Mouse (Mus musculus) olfactory bulb, adult 2 months (tissue): ENCODE results near the gene Ccnyl1. TPM values are rescaled to one million over a fixed set of nuclear protein-coding genes. Genes with fewer than 3 reads are reported as not detected.

Source experiments
- H3K27ac ChIP-seq: fragments of 200-500 bp; 2 replicates; pipeline ENCODE4 v1.5.1; 2012; ENCODE audit warnings: low read depth, low read length; ENCODE audit not compliant: insufficient read depth
- H3K4me1 ChIP-seq: fragments of 200-500 bp; 2 replicates; pipeline ENCODE4 v1.6.1; 2012; ENCODE audit warnings: low read length; ENCODE audit not compliant: control insufficient read depth, insufficient read depth
- H3K4me3 ChIP-seq: fragments of 200-500 bp; 2 replicates; pipeline ENCODE4 v1.5.1; 2012; ENCODE audit warnings: mild to moderate bottlenecking, low read depth, low read length, moderate library complexity; ENCODE audit not compliant: insufficient read depth
- CTCF ChIP-seq: fragments of 200-500 bp; IDR thresholded peaks from 2 replicates; pipeline ENCODE4 v1.5.1; 2012; ENCODE audit warnings: low read depth, mild to moderate bottlenecking, low read length, moderate library complexity; ENCODE audit not compliant: insufficient read depth
- POLR2A ChIP-seq: fragments of 200-500 bp; IDR thresholded peaks from 2 replicates; pipeline ENCODE4 v1.6.1; 2012; ENCODE audit warnings: mild to moderate bottlenecking, low read depth, low read length, moderate library complexity; ENCODE audit not compliant: insufficient read depth
- WGBS: fragments of 180-500 bp; shearing (Covaris S2); methylation state at CpG from one replicate; pipeline ENCODE4 v1.1.7; 2018; 5-methylcytosine and 5-hydroxymethylcytosine counted together
- polyA plus RNA-seq: library from polyadenylated mRNA; stranded (reverse); fragments of >200 nt; gene quantifications from 2 replicates; pipeline ENCODE4 v1.2.4, GENCODE M21; 2012; ENCODE audit warnings: low replicate concordance; ENCODE audit not compliant: missing spikeins, insufficient read depth, insufficient read length

The Ccnyl1 gene
- polyA plus RNA-seq, 1 experiment: not detected

DNA sequence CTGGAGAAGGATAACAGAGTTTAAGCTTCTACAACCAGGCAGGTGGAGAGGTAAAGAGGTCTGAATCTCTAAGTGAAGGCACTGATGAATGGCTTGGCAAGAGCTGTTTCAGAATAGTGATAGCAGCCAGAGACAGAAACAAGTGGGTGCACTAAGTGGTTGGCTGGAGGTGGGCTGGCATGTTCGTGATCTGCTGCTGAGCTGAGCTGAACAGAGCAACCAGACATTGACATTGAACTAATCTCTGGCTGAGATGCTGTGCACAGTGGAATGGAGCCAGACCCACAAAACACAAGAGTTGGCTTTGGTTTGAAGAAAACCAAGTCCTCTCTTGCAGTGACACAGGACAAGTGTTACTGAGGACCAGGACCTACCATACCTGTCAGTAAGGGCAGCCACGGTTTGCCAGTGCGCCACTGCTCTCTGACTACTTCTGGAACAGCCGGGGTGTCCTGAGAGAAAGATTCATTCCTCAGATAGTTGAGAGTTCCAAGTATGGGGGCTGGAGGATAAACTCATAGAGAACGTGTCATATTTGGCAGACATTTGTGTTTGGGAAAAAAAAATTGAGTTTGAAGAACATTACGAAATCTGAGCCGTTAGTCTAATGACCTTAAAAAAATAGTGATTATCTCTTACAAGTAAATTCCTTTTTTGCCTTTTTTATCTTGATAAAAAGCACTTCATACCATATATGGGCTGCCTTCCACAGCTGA lies 26.5 kb downstream of the Ccnyl1 start:
- whole genome bisulfite sequencing: 85% methylated on average over 7 of the region's 7 CpGs
- no peak for TF ChIP-seq POLR2A
- no peak for TF ChIP-seq CTCF
- H3K4me1 ChIP-seq: peaks cover 3% of the 10 kb centered on the region; the same call in 1 of the 2 replicates
- H3K4me3 ChIP-seq: no peak overlapping the region
- H3K27ac ChIP-seq: no peak overlapping the region

DNA sequence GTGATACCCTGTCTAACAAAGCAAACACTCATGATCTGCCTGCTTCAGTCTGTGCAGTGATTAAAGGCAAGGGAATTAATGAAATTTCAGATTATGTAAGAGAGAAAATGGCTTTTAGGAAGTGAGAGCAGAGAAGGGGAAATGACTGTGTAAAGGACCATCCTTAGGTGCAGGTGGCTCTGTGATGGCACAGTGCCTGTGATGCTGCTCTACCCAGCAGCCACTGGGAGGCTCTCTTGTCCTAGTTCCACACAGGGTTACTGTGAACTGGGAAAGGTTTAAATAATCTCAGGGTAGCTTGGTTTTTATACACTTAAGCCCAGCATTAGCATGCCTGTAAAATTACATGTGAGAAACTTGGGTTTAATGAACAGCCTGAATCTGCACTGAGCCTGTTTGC lies 27.2 kb downstream of the Ccnyl1 start:
- H3K27ac ChIP-seq: no peak overlapping the region
- no peak for TF ChIP-seq POLR2A
- H3K4me1 ChIP-seq: peaks cover 3% of the 10 kb centered on the region; the same call in 1 of the 2 replicates
- no peak overlapping the region for H3K4me3 ChIP-seq

GRCm38 (mm10) chr1:64721034-64721587 lies 30.9 kb downstream of the Ccnyl1 start:
- Histone ChIP-seq H3K4me1 (peaks cover 3% of the 10 kb centered on the region; the same call in 1 of the 2 replicates), H3K27ac (no peak overlapping the region), H3K4me3 (no peak overlapping the region)
- TF ChIP-seq CTCF: no peak
- TF ChIP-seq POLR2A: no peak
- WGBS: 38% methylated on average over 10 of the region's 10 CpGs

GRCm38 (mm10) chr1:64730046-64730445 lies 39.8 kb downstream of the Ccnyl1 start:
- WGBS: 74% methylated on average over 4 of the region's 4 CpGs
- no peak overlapping the region for H3K27ac ChIP-seq
- peaks cover 6% of the 10 kb centered on the region for H3K4me1 ChIP-seq
- no peak overlapping the region for H3K4me3 ChIP-seq
- no peak for TF ChIP-seq CTCF
- no peak for TF ChIP-seq POLR2A

GRCm38 (mm10) chr1:64731341-64732020 lies 41.2 kb downstream of the Ccnyl1 start:
- no peak overlapping the region for H3K27ac ChIP-seq
- TF ChIP-seq POLR2A: no peak
- TF ChIP-seq CTCF: no peak
- H3K4me1 ChIP-seq: peaks cover 20% of the 10 kb centered on the region
- no peak overlapping the region for H3K4me3 ChIP-seq
- 78% methylated on average over 16 of the region's 16 CpGs for WGBS

DNA sequence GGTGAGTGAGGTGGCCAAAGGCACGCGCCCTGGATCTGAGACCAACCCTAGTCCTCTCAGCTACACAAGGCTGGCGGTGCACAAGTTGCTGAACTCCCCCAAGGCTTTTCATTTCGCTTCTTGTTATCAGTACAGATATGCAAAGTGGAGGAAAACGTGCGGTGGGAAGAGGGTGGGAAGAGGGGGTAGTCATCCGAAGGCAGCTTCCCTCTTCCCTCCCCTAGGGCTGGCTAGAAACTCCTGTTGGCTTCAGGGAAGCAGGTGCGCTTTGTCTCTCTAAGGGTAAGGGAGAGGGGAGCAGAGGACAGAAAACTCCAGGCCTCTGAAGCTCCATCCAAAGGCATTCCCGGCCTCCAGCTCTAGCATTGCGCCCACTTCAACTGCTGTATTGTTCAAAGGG lies 41.9 kb downstream of the Ccnyl1 start:
- Histone ChIP-seq H3K4me3 (no peak overlapping the region), H3K27ac (no peak overlapping the region), H3K4me1 (peaks cover 27% of the 10 kb centered on the region)
- WGBS: 79% methylated on average over 10 of the region's 10 CpGs
- TF ChIP-seq CTCF (no peak), POLR2A (no peak)

DNA sequence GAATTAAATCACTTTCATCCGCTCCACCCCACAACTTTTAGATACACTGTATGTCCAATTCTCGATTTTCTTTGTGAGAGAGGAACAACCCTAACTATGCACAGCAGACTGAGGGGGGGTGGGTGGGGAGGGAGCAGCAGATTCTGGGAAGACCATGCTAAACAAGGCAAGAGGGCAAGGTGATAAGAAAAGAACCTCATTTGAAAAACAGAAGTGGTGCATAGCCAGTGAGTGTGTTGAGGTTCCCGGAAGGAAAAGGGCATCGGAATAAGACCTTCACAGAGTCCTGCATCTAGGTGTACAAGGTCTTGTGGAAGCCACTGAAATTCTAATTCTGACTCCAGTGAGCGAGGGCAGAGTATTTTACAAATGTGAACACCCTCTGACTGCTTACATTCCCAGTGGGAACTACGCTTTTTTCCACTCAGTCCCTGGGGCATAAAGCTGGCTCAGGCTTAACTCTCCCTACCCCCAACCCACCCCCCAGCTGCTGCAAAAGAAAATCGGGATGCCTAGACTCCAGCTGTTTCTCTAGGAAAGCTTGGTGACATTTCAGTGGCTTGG lies 42.5 kb downstream of the Ccnyl1 start:
- Histone ChIP-seq H3K4me3 (no peak overlapping the region), H3K4me1 (peaks cover 28% of the 10 kb centered on the region), H3K27ac (no peak overlapping the region)
- 73% methylated on average over 7 of the region's 7 CpGs for WGBS
- TF ChIP-seq CTCF: no peak
- TF ChIP-seq POLR2A: no peak

DNA sequence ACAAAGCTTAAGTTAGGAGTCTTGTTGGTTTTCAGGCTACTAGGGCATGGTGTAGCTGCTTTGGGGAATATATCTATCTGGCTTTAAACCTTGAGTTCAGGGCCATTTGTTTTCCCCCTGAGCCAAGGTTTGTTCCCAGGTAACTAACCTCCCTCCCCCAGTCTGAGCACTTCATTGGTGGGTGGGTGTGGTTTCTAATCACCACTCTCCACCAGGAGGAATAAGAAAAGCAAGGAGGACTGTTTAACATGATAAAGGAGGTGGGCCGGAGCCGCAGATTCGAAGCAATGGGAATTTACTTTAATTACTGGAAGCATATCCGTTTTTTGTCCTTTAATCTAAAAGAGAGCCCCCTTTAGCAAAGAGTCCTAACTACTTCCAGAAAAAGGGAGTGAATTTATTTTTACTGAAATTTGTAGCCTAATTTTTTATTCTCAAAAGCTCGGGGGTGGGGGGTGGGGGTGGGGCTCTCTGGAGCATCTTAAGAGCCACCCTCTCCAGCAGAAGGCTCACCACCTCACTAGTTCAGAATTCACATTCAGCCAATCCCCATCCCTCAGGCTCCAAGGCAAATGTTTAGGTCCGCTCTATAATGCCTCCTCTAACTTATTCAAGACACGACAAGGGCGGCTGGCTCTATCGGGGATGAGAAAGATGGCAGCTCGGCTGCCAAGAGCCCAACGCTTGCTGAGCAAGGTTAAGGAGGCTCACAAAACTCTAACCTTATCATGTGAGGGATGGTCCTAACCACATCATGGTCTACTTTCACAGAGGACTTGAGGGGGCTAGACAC lies 43.4 kb downstream of the Ccnyl1 start:
- 72% methylated on average over 11 of the region's 11 CpGs for WGBS
- Histone ChIP-seq H3K4me3 (no peak overlapping the region), H3K4me1 (peaks cover 32% of the 10 kb centered on the region), H3K27ac (no peak overlapping the region)
- TF ChIP-seq CTCF (no peak), POLR2A (no peak)
